Mouse (Mus musculus): ENCODE measurements around the gene Hcn1. TPM values are rescaled to one million over a fixed set of nuclear protein-coding genes. Genes with fewer than 3 reads are reported as not detected.
A peak's percentile ranks its signal among the peaks of the same experiment; 100 is the strongest.

Gene Hcn1
- total RNA-seq (2015) (not detected in 2 replicates), total RNA-seq (2017) (not detected in 2 replicates)

- peak; percentile 96 for ATAC-seq (ENCODE audit: poor library complexity, severe bottlenecking)
Measured at GRCm38 (mm10) chr13:117602181-117602580, at the start of gene Hcn1. Hcn1 (plus strand) TSS chr13:117602320.

- ATAC-seq (ENCODE audit: poor library complexity, severe bottlenecking) = no peak
Measured at GRCm38 (mm10) chr13:117567251-117567650, 34.9 kb upstream of the Hcn1 start.

GRCm38 (mm10) chr13:117571747-117572146 is 30.4 kb upstream of the Hcn1 start:
- no peak for ATAC-seq (ENCODE audit: poor library complexity, severe bottlenecking)

GRCm38 (mm10) chr13:117594494-117595182 is 7.5 kb upstream of the Hcn1 start:
- no peak for ATAC-seq (ENCODE audit: poor library complexity, severe bottlenecking)

- no peak for ATAC-seq (ENCODE audit: poor library complexity, severe bottlenecking)
Measured at GRCm38 (mm10) chr13:117595183-117595532, 7.0 kb upstream of the Hcn1 start.

- no peak for ATAC-seq (ENCODE audit: poor library complexity, severe bottlenecking)
Measured at GRCm38 (mm10) chr13:117601331-117601965, 672 bp upstream of the Hcn1 start.

- no peak for ATAC-seq (ENCODE audit: poor library complexity, severe bottlenecking)
Measured at GRCm38 (mm10) chr13:117602617-117603358, 668 bp downstream of the Hcn1 start.

- ATAC-seq (ENCODE audit: poor library complexity, severe bottlenecking) = no peak
Measured at GRCm38 (mm10) chr13:117603421-117603820, 1.3 kb downstream of the Hcn1 start.

GRCm38 (mm10) chr13:117604073-117604472 is 2.0 kb downstream of the Hcn1 start:
- no peak for ATAC-seq (ENCODE audit: poor library complexity, severe bottlenecking)

- ATAC-seq (ENCODE audit: poor library complexity, severe bottlenecking) = no peak
Measured at GRCm38 (mm10) chr13:117604971-117605750, 3.0 kb downstream of the Hcn1 start.

GRCm38 (mm10) chr13:117611881-117612280 is 9.8 kb downstream of the Hcn1 start:
- no peak for ATAC-seq (ENCODE audit: poor library complexity, severe bottlenecking)

GRCm38 (mm10) chr13:117619544-117619943 is 17.4 kb downstream of the Hcn1 start:
- ATAC-seq (ENCODE audit: poor library complexity, severe bottlenecking) = no peak

GRCm38 (mm10) chr13:117657501-117657900 is 55.4 kb downstream of the Hcn1 start:
- ATAC-seq (ENCODE audit: poor library complexity, severe bottlenecking) = no peak

- ATAC-seq (ENCODE audit: poor library complexity, severe bottlenecking) = no peak
Measured at GRCm38 (mm10) chr13:117658414-117659175, 56.5 kb downstream of the Hcn1 start.

GRCm38 (mm10) chr13:117659511-117659910 is 57.4 kb downstream of the Hcn1 start:
- no peak for ATAC-seq (ENCODE audit: poor library complexity, severe bottlenecking)

- ATAC-seq (ENCODE audit: poor library complexity, severe bottlenecking) = no peak
Measured at GRCm38 (mm10) chr13:117662661-117663060, 60.5 kb downstream of the Hcn1 start.

GRCm38 (mm10) chr13:117669303-117669702 is 67.2 kb downstream of the Hcn1 start:
- ATAC-seq (ENCODE audit: poor library complexity, severe bottlenecking) = no peak

GRCm38 (mm10) chr13:117671851-117672250 is 69.7 kb downstream of the Hcn1 start:
- ATAC-seq (ENCODE audit: poor library complexity, severe bottlenecking) = no peak

GRCm38 (mm10) chr13:117676418-117676817 is 74.3 kb downstream of the Hcn1 start:
- no peak for ATAC-seq (ENCODE audit: poor library complexity, severe bottlenecking)

- ATAC-seq (ENCODE audit: poor library complexity, severe bottlenecking) = no peak
Measured at GRCm38 (mm10) chr13:117687670-117688069, 85.5 kb downstream of the Hcn1 start.
